Mouse (Mus musculus) liver, embryonic 16.5 days (tissue): ENCODE data around the gene Gm20532. TPM values are rescaled to one million over a fixed set of nuclear protein-coding genes. Genes with fewer than 3 reads are reported as not detected.

Source experiments
- ATAC-seq: fragments of 200-750 bp; cut with Nextera tagmentation; 2 replicates; pipeline ENCODE4 v1.8.0; 2017; ENCODE audit warnings: low read depth, mild to moderate bottlenecking, moderate number of reproducible peaks, moderate library complexity
- H3K27ac ChIP-seq: fragments of 300-500 bp; sonication (generic); 2 replicates; pipeline ENCODE4 v1.5.1; 2014; ENCODE audit warnings: mild to moderate bottlenecking, low read length
- H3K27me3 ChIP-seq: fragments of 300-500 bp; sonication (generic); 2 replicates; pipeline ENCODE4 v1.6.1; 2014; ENCODE audit warnings: low read depth, low read length, mixed read lengths; ENCODE audit not compliant: control insufficient read depth, insufficient read depth
- H3K36me3 ChIP-seq: fragments of 300-500 bp; sonication (generic); 2 replicates; pipeline ENCODE4 v1.6.1; 2014; ENCODE audit warnings: mild to moderate bottlenecking; ENCODE audit not compliant: control insufficient read depth, insufficient read depth
- H3K4me1 ChIP-seq: fragments of 300-500 bp; sonication (generic); 2 replicates; pipeline ENCODE4 v1.6.1; 2014; ENCODE audit warnings: low read depth, low read length, mixed read lengths; ENCODE audit not compliant: control insufficient read depth
- H3K4me2 ChIP-seq: fragments of 300-500 bp; sonication (generic); 2 replicates; pipeline ENCODE4 v1.6.1; 2014; ENCODE audit warnings: low read depth, low read length, mixed read lengths
- H3K4me3 ChIP-seq: fragments of 300-500 bp; sonication (generic); 2 replicates; pipeline ENCODE4 v1.5.1; 2014; ENCODE audit warnings: low read depth, mild to moderate bottlenecking, low read length
- H3K9ac ChIP-seq: fragments of 300-500 bp; sonication (generic); 2 replicates; pipeline ENCODE4 v1.6.1; 2014; ENCODE audit warnings: low read depth, low read length
- H3K9me3 ChIP-seq: fragments of 300-500 bp; sonication (generic); replicated peaks from 2 replicates; pipeline ENCODE4 v1.6.1; 2016; ENCODE audit warnings: low read length; ENCODE audit not compliant: control insufficient read depth
- WGBS: fragments of 180-500 bp; shearing (Covaris S2); extraction: QIAGEN DNeasy Blood & Tissue Kit; methylation state at CpG from one replicate; pipeline ENCODE4 v1.1.7; 2014; ENCODE audit not compliant: insufficient replicate concordance; 5-methylcytosine and 5-hydroxymethylcytosine counted together
- polyA plus RNA-seq: library from polyadenylated mRNA; unstranded; fragments of >200 nt; fragmentation: Nextera tagmentation; extraction: Ambion mirVana; gene quantifications from 2 replicates; pipeline ENCODE4 v1.2.1, GENCODE M21; 2015

The Gm20532 gene
- polyA plus RNA-seq, 1 experiment from 2014 or later: not detected

- no peaks in the 10 kb centered on the region for H3K27me3 ChIP-seq
- 46% methylated on average over 3 of the region's 3 CpGs for WGBS
- no peak for ATAC-seq
Observed at GRCm38 (mm10) chr2:26550205-26550604, 36.2 kb upstream of the Gm20532 start.

GRCm38 (mm10) chr2:26550777-26551176 lies 35.7 kb upstream of the Gm20532 start:
- WGBS: 24% methylated on average over 3 of the region's 3 CpGs
- Histone ChIP-seq H3K27ac (no peak overlapping the region), H3K9me3 (no peaks in the 10 kb centered on the region), H3K36me3 (no peaks in the 10 kb centered on the region), H3K4me3 (no peak overlapping the region), H3K4me2 (no peak overlapping the region), H3K4me1 (peaks cover 31% of the 10 kb centered on the region), H3K27me3 (no peaks in the 10 kb centered on the region), H3K9ac (no peak overlapping the region)
- no peak for ATAC-seq

More at GRCm38 (mm10) chr2:26550205-26550604, 36.2 kb upstream of the Gm20532 start:
- Histone ChIP-seq H3K9ac (no peak overlapping the region), H3K9me3 (no peaks in the 10 kb centered on the region), H3K4me1 (peaks cover 30% of the 10 kb centered on the region), H3K36me3 (no peaks in the 10 kb centered on the region), H3K4me2 (no peak overlapping the region), H3K27ac (peak overlapping the region; percentile 4), H3K4me3 (no peak overlapping the region)

- H3K27ac ChIP-seq: peak overlapping the region; percentile 16; the same call in 1 of the 2 replicates
Observed at GRCm38 (mm10) chr2:26551446-26551845, 35.0 kb upstream of the Gm20532 start.

GRCm38 (mm10) chr2:26552066-26552465 lies 34.4 kb upstream of the Gm20532 start:
- no peak overlapping the region for H3K4me2 ChIP-seq
- H3K9me3 ChIP-seq: no peaks in the 10 kb centered on the region
- H3K36me3 ChIP-seq: no peaks in the 10 kb centered on the region
- no peak for ATAC-seq
- H3K27ac ChIP-seq: 0 out of 2 replicates have a peak overlapping the region, but pooled peaks have one; percentile 30
- H3K4me3 ChIP-seq: no peak overlapping the region
- no peaks in the 10 kb centered on the region for H3K27me3 ChIP-seq
- H3K4me1 ChIP-seq: peaks cover 44% of the 10 kb centered on the region
- no peak overlapping the region for H3K9ac ChIP-seq
- WGBS: 52% methylated on average over 2 of the region's 2 CpGs

More at GRCm38 (mm10) chr2:26551446-26551845, 35.0 kb upstream of the Gm20532 start:
- Histone ChIP-seq H3K27me3 (no peaks in the 10 kb centered on the region), H3K4me1 (peaks cover 37% of the 10 kb centered on the region), H3K4me2 (no peak overlapping the region), H3K36me3 (no peaks in the 10 kb centered on the region), H3K9me3 (no peaks in the 10 kb centered on the region), H3K9ac (no peak overlapping the region), H3K4me3 (no peak overlapping the region)
- no peak for ATAC-seq
- 32% methylated on average over 8 of the region's 8 CpGs for WGBS

DNA sequence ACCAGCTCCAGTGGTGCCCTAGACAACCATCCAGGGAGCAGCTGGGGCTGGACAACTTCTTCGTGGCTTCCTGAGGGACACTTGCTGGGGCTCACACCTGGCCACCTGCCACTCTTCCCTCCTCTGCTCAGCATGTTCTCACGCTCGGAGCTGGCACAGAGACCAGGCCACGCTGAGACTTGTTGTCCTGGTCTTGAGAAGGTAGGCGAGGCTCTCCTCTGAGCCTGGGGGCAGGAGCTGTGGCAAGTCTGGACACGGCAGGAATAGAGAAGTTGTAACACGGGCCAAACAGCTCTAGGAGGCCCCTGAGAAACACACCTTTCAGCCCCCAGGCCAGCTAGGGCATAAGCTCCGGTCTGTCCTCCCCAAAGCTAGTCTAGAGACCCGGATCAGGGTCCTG lies 32.5 kb upstream of the Gm20532 start:
- Histone ChIP-seq H3K9ac (no peak overlapping the region), H3K4me1 (peaks cover 45% of the 10 kb centered on the region), H3K27ac (no peak overlapping the region), H3K4me2 (no peak overlapping the region), H3K36me3 (no peaks in the 10 kb centered on the region), H3K4me3 (no peak overlapping the region), H3K9me3 (no peaks in the 10 kb centered on the region), H3K27me3 (no peaks in the 10 kb centered on the region)
- WGBS: 52% methylated on average over 9 of the region's 9 CpGs
- ATAC-seq: no peak

DNA sequence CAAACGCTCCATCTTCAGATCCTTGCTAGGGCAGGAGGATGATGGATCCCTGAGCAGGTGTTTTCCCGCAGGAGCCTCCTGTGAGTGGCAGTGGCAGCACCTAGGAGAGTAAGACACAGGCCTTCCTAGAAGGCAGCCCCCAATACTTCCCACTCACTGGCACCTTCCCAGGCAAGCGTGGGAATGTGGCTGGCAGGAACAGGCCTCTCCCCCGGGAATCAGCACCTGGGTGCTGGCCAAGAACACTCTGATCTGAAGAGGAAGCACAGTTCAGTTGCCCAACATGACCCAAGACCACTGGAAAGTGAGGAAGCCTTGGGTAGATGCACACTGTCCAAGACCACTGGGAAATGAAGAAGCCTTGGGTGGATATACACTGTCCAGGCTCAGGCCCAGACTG lies 31.4 kb upstream of the Gm20532 start:
- no peak overlapping the region for H3K4me3 ChIP-seq
- 51% methylated on average over 4 of the region's 4 CpGs for WGBS
- H3K9ac ChIP-seq: no peak overlapping the region
- no peak overlapping the region for H3K27ac ChIP-seq
- ATAC-seq: no peak
- H3K36me3 ChIP-seq: no peaks in the 10 kb centered on the region
- H3K9me3 ChIP-seq: no peaks in the 10 kb centered on the region
- H3K27me3 ChIP-seq: no peaks in the 10 kb centered on the region
- peaks cover 38% of the 10 kb centered on the region for H3K4me1 ChIP-seq
- H3K4me2 ChIP-seq: no peak overlapping the region

- H3K9ac ChIP-seq: no peak overlapping the region
- H3K4me1 ChIP-seq: peaks cover 27% of the 10 kb centered on the region
- H3K4me3 ChIP-seq: no peak overlapping the region
- 41% methylated on average over 4 of the region's 4 CpGs for WGBS
- no peak overlapping the region for H3K4me2 ChIP-seq
- H3K36me3 ChIP-seq: no peaks in the 10 kb centered on the region
- ATAC-seq: peak; percentile 68
- no peak overlapping the region for H3K27ac ChIP-seq
- H3K9me3 ChIP-seq: no peaks in the 10 kb centered on the region
- H3K27me3 ChIP-seq: no peaks in the 10 kb centered on the region
Observed at GRCm38 (mm10) chr2:26556535-26556993, 29.9 kb upstream of the Gm20532 start.

- Histone ChIP-seq H3K4me1 (peaks cover 15% of the 10 kb centered on the region), H3K27ac (no peak overlapping the region), H3K36me3 (no peaks in the 10 kb centered on the region), H3K27me3 (no peaks in the 10 kb centered on the region), H3K4me2 (no peak overlapping the region), H3K4me3 (no peak overlapping the region), H3K9ac (no peak overlapping the region), H3K9me3 (no peaks in the 10 kb centered on the region)
- ATAC-seq: no peak
- WGBS: 67% methylated on average over 5 of the region's 5 CpGs
Observed at GRCm38 (mm10) chr2:26560506-26560905, 25.9 kb upstream of the Gm20532 start.

GRCm38 (mm10) chr2:26561351-26562016 lies 25.0 kb upstream of the Gm20532 start:
- no peaks in the 10 kb centered on the region for H3K9me3 ChIP-seq
- WGBS: 25% methylated on average over 6 of the region's 6 CpGs
- H3K36me3 ChIP-seq: no peaks in the 10 kb centered on the region
- H3K27me3 ChIP-seq: no peaks in the 10 kb centered on the region
- H3K9ac ChIP-seq: no peak overlapping the region
- peaks cover 7% of the 10 kb centered on the region for H3K4me1 ChIP-seq
- no peak overlapping the region for H3K4me2 ChIP-seq
- no peak overlapping the region for H3K4me3 ChIP-seq
- no peak overlapping the region for H3K27ac ChIP-seq
- peak; percentile 43; the same call in 1 of the 2 replicates for ATAC-seq
